In the genomic region with DNA sequence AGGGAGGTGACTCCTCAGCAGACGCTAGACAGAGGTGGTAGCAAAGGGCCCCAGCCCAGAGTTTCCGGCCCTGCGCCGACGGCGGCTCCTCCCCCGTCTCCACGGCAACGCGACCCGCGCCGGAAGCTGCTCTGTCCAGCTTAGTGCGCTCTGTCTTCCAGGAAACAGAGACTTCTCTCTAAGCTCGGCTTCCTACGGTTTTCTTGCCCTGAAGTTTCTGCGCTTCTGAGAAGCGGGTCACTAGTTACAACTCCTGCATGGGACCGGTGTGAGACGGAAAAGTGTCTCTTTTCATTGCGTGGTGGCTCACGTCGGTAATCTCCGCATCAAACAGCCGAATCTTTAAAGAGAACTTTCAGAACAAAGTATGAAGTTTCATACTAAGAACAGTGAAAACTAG, we compare ENCODE assay signal across 8 mouse cellular contexts. TPM values are rescaled to one million over a fixed set of nuclear protein-coding genes. Genes with fewer than 3 reads are reported as not detected.
DNase-seq lines count a peak whose midpoint lies in the region.

A gene (minus strand): TSS at position 101 of the 400 bp plus-strand sequence.

- intact Hi-C loops in left cerebral cortex, postnatal 4 days (cut with DNase I): no loop called here

- DNase-seq in left cerebral cortex, adult 18-20 months (ENCODE audit: low spot score in 2 of 2): no peak
- no peak for DNase-seq in left cerebral cortex, adult 9 months (ENCODE audit: low spot score in 2 of 2)
- DNase-seq in adrenal gland, postnatal 14 days: no peak
- no peak for DNase-seq in gonadal fat pad, adult 2 months (ENCODE audit: low read depth)
- no peak for DNase-seq in left cerebral cortex, postnatal 4 days
- DNase-seq in urinary bladder, postnatal 36 days (ENCODE audit: low spot score in 2 of 2): no peak
- DNase-seq in spleen, postnatal 10 days (ENCODE audit: low spot score in 2 of 2): no peak
- no peak for DNase-seq in testis, postnatal 10 days (ENCODE audit: low spot score)

RNA-seq across cellular contexts. Expression of the gene that starts here (rescaled TPM):
- 10 to 100 TPM; 50.4 to 62.5 TPM for total RNA-seq in left cerebral cortex, adult 18-20 months (2021)
- 39.4 and 60.7 TPM in 2 replicates for total RNA-seq in adrenal gland, postnatal 14 days (2021)
- polyA plus RNA-seq in gonadal fat pad, adult 2 months (2012; rRNA removed): 34.6 and 43.8 TPM in 2 replicates
- 100 to 1,000 TPM in 1 of 2 experiments, 10 to 100 TPM in 1; 76.6 to 108 TPM for total RNA-seq in left cerebral cortex, postnatal 4 days (2021)
